Mouse (Mus musculus) ES-Bruce4 (cell line): ENCODE data around the gene Hoxb1.

Experiments
- CTCF ChIP-seq: IDR thresholded peaks from one replicate; pipeline ENCODE4 v1.8.1; 2011; ENCODE audit warnings: low read depth, low read length
- EP300 ChIP-seq: IDR thresholded peaks from 2 replicates; pipeline ENCODE4 v1.6.1; 2011; ENCODE audit warnings: low read depth, low read length; ENCODE audit not compliant: insufficient read depth
- POLR2A ChIP-seq: IDR thresholded peaks from one replicate; pipeline ENCODE4 v1.8.1; 2011; ENCODE audit warnings: low read length; ENCODE audit not compliant: insufficient read depth

- TF ChIP-seq CTCF, result peak; percentile 57
- no peak for TF ChIP-seq POLR2A
- no peak for TF ChIP-seq EP300
These were observed 46.4 kb downstream of the Hoxb1 start for GRCm38 (mm10) chr11:96411934-96412333.
